9 mouse cellular contexts compared by ENCODE assay signal in the genomic region with DNA sequence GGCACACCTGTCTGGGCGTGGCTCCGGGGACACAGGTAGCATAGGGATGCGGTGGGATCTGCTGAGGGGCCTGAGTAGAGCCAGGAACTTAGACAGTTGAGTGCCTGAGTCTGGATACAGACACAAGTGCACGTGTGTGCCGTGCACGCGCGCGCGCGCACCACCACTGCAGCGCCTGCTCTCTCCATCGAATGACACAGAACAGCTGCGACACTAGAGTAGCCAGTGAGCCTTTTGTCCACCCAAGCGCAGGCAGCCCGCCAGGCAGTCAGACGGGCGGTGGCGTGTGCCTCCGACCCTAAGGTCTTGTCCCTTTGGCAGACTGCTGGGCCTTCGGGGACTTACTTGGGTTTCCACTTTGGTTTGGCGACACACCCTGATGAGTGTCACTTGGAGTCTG.
DNase-seq lines count a peak whose midpoint lies in the region; ATAC-seq lines count a peak whose summit lies in the region.
"Had no signal": no experiment of that assay in that cellular context is flagged by ENCODE, and none has a peak within 500 bp of the region (broad histone marks: within the 10 kb centered on the region; RNA-seq: fewer than 3 reads in every experiment).

No protein-coding gene starts in this region.

- intact Hi-C loops in heart, postnatal 10 days (cut with DNase I) = loop anchor here (5.0 to 10.0 kb wide), 3 partner anchors 252 to 1228 kb away; no protein-coding TSS in a partner anchor

- peaks cover 28% of the 10 kb centered on the region; the same call in 1 of the 2 replicates for H3K27me3 ChIP-seq in midbrain, embryonic 14.5 days (ENCODE audit: control insufficient read depth, insufficient read depth, low read length)
- H3K27me3 ChIP-seq: CH12.LX had no signal

- no peaks in the 10 kb centered on the region for H3K9me3 ChIP-seq in midbrain, embryonic 14.5 days (ENCODE audit: control insufficient read depth, low read length)

- H3K36me3 ChIP-seq in midbrain, embryonic 14.5 days (ENCODE audit: control insufficient read depth, insufficient read depth, low read length) = no peaks in the 10 kb centered on the region

- peaks cover 15% of the 10 kb centered on the region; the same call in 1 of the 2 replicates for H3K4me1 ChIP-seq in midbrain, embryonic 14.5 days (ENCODE audit: control insufficient read depth, insufficient read depth, low read length)

- WGBS in midbrain, embryonic 14.5 days = under 1% methylated on average over 22 of the region's 22 CpGs

- peak overlapping the region; percentile 25 for H3K4me3 ChIP-seq in midbrain, embryonic 14.5 days (replicated peaks; ENCODE audit: low read depth, low read length)

- no peak overlapping the region for H3K9ac ChIP-seq in midbrain, embryonic 14.5 days (replicated peaks; ENCODE audit: low read length)

- peak; percentile 49 for ATAC-seq in midbrain, embryonic 14.5 days (ENCODE audit: low FRiP score, low TSS enrichment)

- H3K4me2 ChIP-seq in midbrain, embryonic 14.5 days (ENCODE audit: low read length) = peak overlapping the region; percentile 54

- peak; percentile 90 for DNase-seq in heart, adult 11 months
- no peak for DNase-seq in heart, adult 8-10 months (ENCODE audit: low spot score)
- peak; percentile 80 for DNase-seq in embryo, embryonic 9.5 days (ENCODE audit: extremely low spot score)
- DNase-seq in heart, postnatal 10 days = peak; percentile 68 to 72
- DNase-seq in kidney, postnatal 14 days = peak; percentile 78
- DNase-seq in midbrain, embryonic 14.5 days = peak; percentile 78
- DNase-seq in urinary bladder, postnatal 10 days (ENCODE audit: low spot score) = no peak
- no peak for DNase-seq in B cell, adult 2 months

- H3K27ac ChIP-seq in midbrain, embryonic 14.5 days (replicated peaks; ENCODE audit: low read depth, low read length) = no peak overlapping the region

Comparison
In these comparisons a context has a peak if more than half of its experiments do, and no peak if none do; other contexts are left out.
1. DNase-seq: peak in heart, adult 11 months (single experiment), embryo, embryonic 9.5 days (single experiment), heart, postnatal 10 days (2 of 2), kidney, postnatal 14 days (single experiment) and midbrain, embryonic 14.5 days (single experiment); none in heart, adult 8-10 months (single experiment), urinary bladder, postnatal 10 days (single experiment) and B cell, adult 2 months (0 of 2).